Mouse (Mus musculus): ENCODE data around the gene Timp4. TPM values are rescaled to one million over a fixed set of nuclear protein-coding genes. Genes with fewer than 3 reads are reported as not detected.

Timp4 gene
- polyA plus RNA-seq, 1 experiment from 2014 or later = 0.23 TPM

- Histone ChIP-seq H3K27me3 (no peaks in the 10 kb centered on the region), H3K9ac (replicated peaks) (no peak overlapping the region), H3K4me3 (replicated peaks) (no peak overlapping the region), H3K9me3 (no peaks in the 10 kb centered on the region), H3K4me2 (no peak overlapping the region), H3K27ac (no peak overlapping the region), H3K36me3 (no peaks in the 10 kb centered on the region), H3K4me1 (replicated peaks) (peaks cover 13% of the 10 kb centered on the region)
- 89% methylated on average over 10 of the region's 10 CpGs for WGBS
- no peak for ATAC-seq (ENCODE audit: insufficient number of reproducible peaks, insufficient read depth, low FRiP score, low TSS enrichment, low read depth)
Measured at GRCm38 (mm10) chr6:115275116-115275815, 23.3 kb upstream of the Timp4 start.

DNA sequence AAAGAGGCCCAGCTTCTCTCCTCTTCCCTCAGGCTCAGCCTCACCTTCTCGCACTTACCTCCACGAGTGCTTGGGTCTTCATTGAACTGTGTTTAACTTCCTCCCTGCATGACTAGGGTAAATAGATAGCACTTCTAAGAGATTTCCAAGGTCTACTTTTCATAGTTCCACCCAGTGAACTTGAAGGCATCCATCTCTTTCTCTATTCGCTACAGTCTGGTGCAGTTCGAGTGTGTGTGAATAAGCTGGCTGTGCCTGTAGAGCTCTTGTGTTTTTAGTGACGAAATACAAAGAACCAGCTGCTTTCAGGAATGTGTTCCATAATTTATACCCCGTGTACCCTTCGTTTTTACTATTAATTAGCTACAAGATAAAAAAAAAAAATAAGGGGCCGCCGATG is 22.7 kb upstream of the Timp4 start:
- Histone ChIP-seq H3K9me3 (no peaks in the 10 kb centered on the region), H3K27ac (no peak overlapping the region), H3K4me1 (replicated peaks) (peaks cover 16% of the 10 kb centered on the region), H3K4me3 (replicated peaks) (no peak overlapping the region), H3K9ac (replicated peaks) (no peak overlapping the region), H3K36me3 (no peaks in the 10 kb centered on the region), H3K4me2 (no peak overlapping the region), H3K27me3 (no peaks in the 10 kb centered on the region)
- 86% methylated on average over 9 of the region's 9 CpGs for WGBS
- no peak for ATAC-seq (ENCODE audit: insufficient number of reproducible peaks, insufficient read depth, low FRiP score, low TSS enrichment, low read depth)

GRCm38 (mm10) chr6:115273346-115273745 is 21.3 kb upstream of the Timp4 start:
- ATAC-seq (ENCODE audit: insufficient number of reproducible peaks, insufficient read depth, low FRiP score, low TSS enrichment, low read depth) = no peak
- Histone ChIP-seq H3K4me1 (replicated peaks) (peaks cover 16% of the 10 kb centered on the region), H3K9ac (replicated peaks) (no peak overlapping the region), H3K36me3 (no peaks in the 10 kb centered on the region), H3K9me3 (no peaks in the 10 kb centered on the region), H3K27ac (no peak overlapping the region), H3K4me3 (replicated peaks) (no peak overlapping the region), H3K4me2 (no peak overlapping the region), H3K27me3 (no peaks in the 10 kb centered on the region)
- 80% methylated on average over 10 of the region's 10 CpGs for whole genome bisulfite sequencing

GRCm38 (mm10) chr6:115271866-115272271 is 19.9 kb upstream of the Timp4 start:
- peaks cover 16% of the 10 kb centered on the region for H3K4me1 ChIP-seq (replicated peaks)
- peak; percentile 56; the same call in 1 of the 2 replicates for ATAC-seq (ENCODE audit: insufficient number of reproducible peaks, insufficient read depth, low FRiP score, low TSS enrichment, low read depth)
- H3K36me3 ChIP-seq = no peaks in the 10 kb centered on the region
- no peak overlapping the region for H3K9ac ChIP-seq (replicated peaks)
- H3K4me2 ChIP-seq = no peak overlapping the region
- H3K27ac ChIP-seq = 0 out of 2 replicates have a peak overlapping the region, but pooled peaks have one; percentile 30
- H3K9me3 ChIP-seq = no peaks in the 10 kb centered on the region
- no peak overlapping the region for H3K4me3 ChIP-seq (replicated peaks)
- WGBS = 13% methylated on average over 4 of the region's 4 CpGs
- H3K27me3 ChIP-seq = no peaks in the 10 kb centered on the region

DNA sequence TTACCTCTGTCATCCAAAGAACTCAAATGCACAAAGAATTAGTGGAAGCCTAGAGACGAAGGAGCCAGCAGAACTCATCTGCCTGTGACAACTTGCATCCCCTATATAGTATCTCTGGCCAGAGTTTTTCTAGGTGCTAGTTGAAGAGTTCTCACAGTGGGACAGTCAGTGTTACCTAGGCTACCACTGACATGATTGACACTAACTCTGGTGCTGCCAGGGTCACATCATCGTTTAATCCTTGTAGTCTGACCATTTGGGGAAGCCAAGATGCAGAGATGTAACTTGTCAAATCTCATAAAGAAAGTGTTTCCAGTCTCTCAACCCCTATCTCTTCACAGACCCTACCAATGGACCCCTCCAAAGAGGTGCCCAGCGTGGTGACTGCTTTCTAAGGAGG is 19.3 kb upstream of the Timp4 start:
- 77% methylated on average over 3 of the region's 3 CpGs for WGBS
- Histone ChIP-seq H3K27me3 (no peaks in the 10 kb centered on the region), H3K4me2 (no peak overlapping the region), H3K4me1 (replicated peaks) (peaks cover 16% of the 10 kb centered on the region), H3K36me3 (no peaks in the 10 kb centered on the region), H3K27ac (0 out of 2 replicates have a peak overlapping the region, but pooled peaks have one; percentile 30), H3K9ac (replicated peaks) (no peak overlapping the region), H3K9me3 (no peaks in the 10 kb centered on the region), H3K4me3 (replicated peaks) (no peak overlapping the region)
- ATAC-seq (ENCODE audit: insufficient number of reproducible peaks, insufficient read depth, low FRiP score, low TSS enrichment, low read depth) = no peak

GRCm38 (mm10) chr6:115270085-115270484 is 18.1 kb upstream of the Timp4 start:
- H3K9me3 ChIP-seq = no peaks in the 10 kb centered on the region
- peaks cover 16% of the 10 kb centered on the region for H3K4me1 ChIP-seq (replicated peaks)
- H3K36me3 ChIP-seq = no peaks in the 10 kb centered on the region
- no peak overlapping the region for H3K9ac ChIP-seq (replicated peaks)
- WGBS = 61% methylated on average over 2 of the region's 2 CpGs
- no peaks in the 10 kb centered on the region for H3K27me3 ChIP-seq
- no peak overlapping the region for H3K4me3 ChIP-seq (replicated peaks)
- no peak overlapping the region for H3K4me2 ChIP-seq
- no peak for ATAC-seq (ENCODE audit: insufficient number of reproducible peaks, insufficient read depth, low FRiP score, low TSS enrichment, low read depth)
- H3K27ac ChIP-seq = no peak overlapping the region

- H3K27ac ChIP-seq = no peak overlapping the region
- H3K27me3 ChIP-seq = no peaks in the 10 kb centered on the region
- H3K36me3 ChIP-seq = no peaks in the 10 kb centered on the region
- no peak overlapping the region for H3K4me3 ChIP-seq (replicated peaks)
- no peaks in the 10 kb centered on the region for H3K9me3 ChIP-seq
- peaks cover 16% of the 10 kb centered on the region for H3K4me1 ChIP-seq (replicated peaks)
- H3K4me2 ChIP-seq = no peak overlapping the region
- no peak overlapping the region for H3K9ac ChIP-seq (replicated peaks)
- ATAC-seq (ENCODE audit: insufficient number of reproducible peaks, insufficient read depth, low FRiP score, low TSS enrichment, low read depth) = no peak
- 77% methylated on average over 5 of the region's 5 CpGs for WGBS
Measured at GRCm38 (mm10) chr6:115269561-115269960, 17.6 kb upstream of the Timp4 start.

- H3K4me2 ChIP-seq = no peak overlapping the region
- peaks cover 16% of the 10 kb centered on the region for H3K4me1 ChIP-seq (replicated peaks)
- ATAC-seq (ENCODE audit: insufficient number of reproducible peaks, insufficient read depth, low FRiP score, low TSS enrichment, low read depth) = no peak
- no peak overlapping the region for H3K9ac ChIP-seq (replicated peaks)
- H3K9me3 ChIP-seq = no peaks in the 10 kb centered on the region
- H3K27me3 ChIP-seq = no peaks in the 10 kb centered on the region
- H3K36me3 ChIP-seq = no peaks in the 10 kb centered on the region
- H3K27ac ChIP-seq = no peak overlapping the region
- H3K4me3 ChIP-seq (replicated peaks) = no peak overlapping the region
- 88% methylated on average over 10 of the region's 10 CpGs for WGBS
Measured at GRCm38 (mm10) chr6:115268551-115269385, 16.8 kb upstream of the Timp4 start.

GRCm38 (mm10) chr6:115267916-115268315 is 15.9 kb upstream of the Timp4 start:
- Histone ChIP-seq H3K9me3 (no peaks in the 10 kb centered on the region), H3K4me2 (no peak overlapping the region), H3K9ac (replicated peaks) (no peak overlapping the region), H3K36me3 (no peaks in the 10 kb centered on the region), H3K4me3 (replicated peaks) (no peak overlapping the region), H3K27ac (no peak overlapping the region), H3K4me1 (replicated peaks) (peaks cover 16% of the 10 kb centered on the region), H3K27me3 (no peaks in the 10 kb centered on the region)
- peak; percentile 63; the same call in 1 of the 2 replicates for ATAC-seq (ENCODE audit: insufficient number of reproducible peaks, insufficient read depth, low FRiP score, low TSS enrichment, low read depth)
- 50% methylated on average over 2 of the region's 2 CpGs for WGBS

GRCm38 (mm10) chr6:115266791-115267190 is 14.8 kb upstream of the Timp4 start:
- H3K4me1 ChIP-seq (replicated peaks) = peaks cover 9% of the 10 kb centered on the region

DNA sequence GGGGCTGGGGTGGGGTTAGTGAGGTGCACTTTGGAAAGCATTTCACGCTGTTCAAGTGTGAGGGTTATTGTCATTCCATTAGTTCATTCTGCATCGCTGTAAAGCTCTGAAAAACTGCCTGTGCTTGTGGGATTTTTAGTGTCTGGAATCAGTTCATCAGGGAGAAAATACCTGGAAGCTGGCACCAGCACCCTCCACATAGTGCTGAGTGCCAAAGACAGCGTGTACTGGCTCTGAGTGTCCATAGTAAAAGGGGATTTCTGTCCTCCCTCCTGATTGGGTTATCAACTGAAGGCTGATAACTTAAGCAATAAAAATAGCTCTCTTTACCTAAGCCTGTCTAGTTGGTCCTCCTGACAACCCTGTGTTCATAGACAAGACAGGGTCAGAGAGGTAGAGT is 8.5 kb upstream of the Timp4 start:
- Histone ChIP-seq H3K27me3 (no peaks in the 10 kb centered on the region), H3K4me3 (replicated peaks) (no peak overlapping the region), H3K27ac (no peak overlapping the region), H3K4me1 (replicated peaks) (no peaks in the 10 kb centered on the region), H3K9ac (replicated peaks) (no peak overlapping the region), H3K9me3 (no peaks in the 10 kb centered on the region), H3K36me3 (no peaks in the 10 kb centered on the region), H3K4me2 (no peak overlapping the region)
- WGBS = 80% methylated on average over 3 of the region's 3 CpGs
- no peak for ATAC-seq (ENCODE audit: insufficient number of reproducible peaks, insufficient read depth, low FRiP score, low TSS enrichment, low read depth)

More at GRCm38 (mm10) chr6:115266791-115267190, 14.8 kb upstream of the Timp4 start:
- no peak overlapping the region for H3K27ac ChIP-seq
- WGBS = 86% methylated on average over 5 of the region's 5 CpGs
- no peak overlapping the region for H3K4me3 ChIP-seq (replicated peaks)
- H3K9me3 ChIP-seq = no peaks in the 10 kb centered on the region
- no peak overlapping the region for H3K4me2 ChIP-seq
- no peak overlapping the region for H3K9ac ChIP-seq (replicated peaks)
- ATAC-seq (ENCODE audit: insufficient number of reproducible peaks, insufficient read depth, low FRiP score, low TSS enrichment, low read depth) = no peak
- no peaks in the 10 kb centered on the region for H3K27me3 ChIP-seq
- H3K36me3 ChIP-seq = no peaks in the 10 kb centered on the region

Data from limb, embryonic 12.5 days (tissue).